Mouse (Mus musculus): ENCODE measurements around the gene Slc25a5. TPM values are rescaled to one million over a fixed set of nuclear protein-coding genes. Genes with fewer than 3 reads are reported as not detected.
"Not testable (repeated sequence)": the region's sequence is repeated elsewhere in the genome, so short reads cannot be mapped to it uniquely, and the experiment has no call there.

Slc25a5 gene
- polyA plus RNA-seq, 1 experiment from 2014 or later, result 1,290 TPM

- no peak for ATAC-seq (replicated peaks; ENCODE audit: extremely low read depth, insufficient read depth, low FRiP score)
- Histone ChIP-seq H3K36me3 (ENCODE audit: control insufficient read depth, insufficient read depth) (no peaks in the 10 kb centered on the region), H3K4me3 (ENCODE audit: low read length) (no peak overlapping the region), H3K27ac (ENCODE audit: low read length) (no peak overlapping the region), H3K4me2 (ENCODE audit: low read depth, low read length) (no peak overlapping the region), H3K9ac (ENCODE audit: low read length) (no peak overlapping the region), H3K27me3 (ENCODE audit: control insufficient read depth, insufficient read depth, low read length) (no peaks in the 10 kb centered on the region), H3K4me1 (ENCODE audit: control insufficient read depth, insufficient read depth, low read length) (no peaks in the 10 kb centered on the region), H3K9me3 (replicated peaks; ENCODE audit: control insufficient read depth, low read length) (no peaks in the 10 kb centered on the region)
- 56% methylated on average over 4 of the region's 4 CpGs for WGBS
Measured at GRCm38 (mm10) chrX:36789360-36789759, 6.1 kb upstream of the Slc25a5 start.

- no peak overlapping the region for H3K4me3 ChIP-seq (ENCODE audit: low read length)
- H3K4me1 ChIP-seq (ENCODE audit: control insufficient read depth, insufficient read depth, low read length), result no peaks in the 10 kb centered on the region
- no peaks in the 10 kb centered on the region for H3K27me3 ChIP-seq (ENCODE audit: control insufficient read depth, insufficient read depth, low read length)
- peaks cover 6% of the 10 kb centered on the region; the same call in 1 of the 2 replicates for H3K36me3 ChIP-seq (ENCODE audit: control insufficient read depth, insufficient read depth)
- no peak for ATAC-seq (replicated peaks; ENCODE audit: extremely low read depth, insufficient read depth, low FRiP score)
- H3K27ac ChIP-seq (ENCODE audit: low read length), result no peak overlapping the region
- no peak overlapping the region for H3K4me2 ChIP-seq (ENCODE audit: low read depth, low read length)
- no peaks in the 10 kb centered on the region; the same call in 1 of the 2 replicates for H3K9me3 ChIP-seq (replicated peaks; ENCODE audit: control insufficient read depth, low read length)
- H3K9ac ChIP-seq (ENCODE audit: low read length), result no peak overlapping the region
- 63% methylated on average over 5 of the region's 5 CpGs for WGBS
Measured at GRCm38 (mm10) chrX:36794571-36794970, 880 bp upstream of the Slc25a5 start.

GRCm38 (mm10) chrX:36796163-36796581, 721 bp downstream of the Slc25a5 start:
- ATAC-seq (replicated peaks; ENCODE audit: extremely low read depth, insufficient read depth, low FRiP score), result peak; percentile 77
- 12% methylated on average over 32 of the region's 41 CpGs for WGBS
- H3K4me3 ChIP-seq (ENCODE audit: low read length), result peak overlapping the region; percentile 76
- H3K4me2 ChIP-seq (ENCODE audit: low read depth, low read length), result peak overlapping the region; percentile 59
- peak overlapping the region; percentile 91 for H3K9ac ChIP-seq (ENCODE audit: low read length)
- H3K4me1 ChIP-seq (ENCODE audit: control insufficient read depth, insufficient read depth, low read length), result no peaks in the 10 kb centered on the region
- H3K36me3 ChIP-seq (ENCODE audit: control insufficient read depth, insufficient read depth), result peaks cover 6% of the 10 kb centered on the region; the same call in 1 of the 2 replicates
- H3K27ac ChIP-seq (ENCODE audit: low read length), result peak overlapping the region; percentile 94
- no peaks in the 10 kb centered on the region; the same call in 1 of the 2 replicates for H3K9me3 ChIP-seq (replicated peaks; ENCODE audit: control insufficient read depth, low read length)
- H3K27me3 ChIP-seq (ENCODE audit: control insufficient read depth, insufficient read depth, low read length), result no peaks in the 10 kb centered on the region

GRCm38 (mm10) chrX:36796734-36797133, 1.3 kb downstream of the Slc25a5 start:
- not testable (repeated sequence) for H3K27me3 ChIP-seq (ENCODE audit: control insufficient read depth, insufficient read depth, low read length); ATAC-seq (replicated peaks; ENCODE audit: extremely low read depth, insufficient read depth, low FRiP score); H3K4me1 ChIP-seq (ENCODE audit: control insufficient read depth, insufficient read depth, low read length); H3K36me3 ChIP-seq (ENCODE audit: control insufficient read depth, insufficient read depth); H3K9me3 ChIP-seq (replicated peaks; ENCODE audit: control insufficient read depth, low read length)
- 43% methylated on average over 8 of the region's 8 CpGs for WGBS
- H3K27ac ChIP-seq (ENCODE audit: low read length), result peak overlapping the region; percentile 94
- H3K9ac ChIP-seq (ENCODE audit: low read length), result peak overlapping the region; percentile 91
- H3K4me3 ChIP-seq (ENCODE audit: low read length), result peak overlapping the region; percentile 76
- peak overlapping the region; percentile 59 for H3K4me2 ChIP-seq (ENCODE audit: low read depth, low read length)

- Histone ChIP-seq H3K4me1 (ENCODE audit: control insufficient read depth, insufficient read depth, low read length) (no peaks in the 10 kb centered on the region), H3K9me3 (replicated peaks; ENCODE audit: control insufficient read depth, low read length) (no peaks in the 10 kb centered on the region; the same call in 1 of the 2 replicates), H3K9ac (ENCODE audit: low read length) (no peak overlapping the region), H3K36me3 (ENCODE audit: control insufficient read depth, insufficient read depth) (peaks cover 6% of the 10 kb centered on the region; the same call in 1 of the 2 replicates), H3K27ac (ENCODE audit: low read length) (no peak overlapping the region), H3K4me2 (ENCODE audit: low read depth, low read length) (no peak overlapping the region), H3K27me3 (ENCODE audit: control insufficient read depth, insufficient read depth, low read length) (no peaks in the 10 kb centered on the region), H3K4me3 (ENCODE audit: low read length) (no peak overlapping the region)
- no peak for ATAC-seq (replicated peaks; ENCODE audit: extremely low read depth, insufficient read depth, low FRiP score)
- WGBS, result 44% methylated on average over 6 of the region's 6 CpGs
Measured at GRCm38 (mm10) chrX:36799131-36799879, 3.9 kb downstream of the Slc25a5 start.

GRCm38 (mm10) chrX:36803189-36803588, 7.7 kb downstream of the Slc25a5 start:
- Histone ChIP-seq H3K27ac (ENCODE audit: low read length) (no peak overlapping the region), H3K36me3 (ENCODE audit: control insufficient read depth, insufficient read depth) (no peaks in the 10 kb centered on the region; the same call in 1 of the 2 replicates), H3K9ac (ENCODE audit: low read length) (no peak overlapping the region), H3K4me3 (ENCODE audit: low read length) (no peak overlapping the region), H3K9me3 (replicated peaks; ENCODE audit: control insufficient read depth, low read length) (no peaks in the 10 kb centered on the region), H3K4me2 (ENCODE audit: low read depth, low read length) (no peak overlapping the region), H3K4me1 (ENCODE audit: control insufficient read depth, insufficient read depth, low read length) (peaks cover 7% of the 10 kb centered on the region; the same call in 1 of the 2 replicates), H3K27me3 (ENCODE audit: control insufficient read depth, insufficient read depth, low read length) (no peaks in the 10 kb centered on the region)
- WGBS, result 70% methylated on average over 5 of the region's 5 CpGs
- ATAC-seq (replicated peaks; ENCODE audit: extremely low read depth, insufficient read depth, low FRiP score), result no peak

- no peaks in the 10 kb centered on the region for H3K9me3 ChIP-seq (replicated peaks; ENCODE audit: control insufficient read depth, low read length)
- peaks cover 7% of the 10 kb centered on the region; the same call in 1 of the 2 replicates for H3K4me1 ChIP-seq (ENCODE audit: control insufficient read depth, insufficient read depth, low read length)
- no peaks in the 10 kb centered on the region for H3K36me3 ChIP-seq (ENCODE audit: control insufficient read depth, insufficient read depth)
- no peak overlapping the region for H3K4me3 ChIP-seq (ENCODE audit: low read length)
- no peak for ATAC-seq (replicated peaks; ENCODE audit: extremely low read depth, insufficient read depth, low FRiP score)
- H3K27ac ChIP-seq (ENCODE audit: low read length), result no peak overlapping the region
- H3K9ac ChIP-seq (ENCODE audit: low read length), result no peak overlapping the region
- H3K27me3 ChIP-seq (ENCODE audit: control insufficient read depth, insufficient read depth, low read length), result no peaks in the 10 kb centered on the region
- H3K4me2 ChIP-seq (ENCODE audit: low read depth, low read length), result no peak overlapping the region
- 51% methylated on average over 5 of the region's 5 CpGs for WGBS
Measured at GRCm38 (mm10) chrX:36804196-36804595, 8.7 kb downstream of the Slc25a5 start.

GRCm38 (mm10) chrX:36805466-36806235, 10.2 kb downstream of the Slc25a5 start:
- H3K36me3 ChIP-seq (ENCODE audit: control insufficient read depth, insufficient read depth), result no peaks in the 10 kb centered on the region
- no peak overlapping the region for H3K9ac ChIP-seq (ENCODE audit: low read length)
- 58% methylated on average over 5 of the region's 5 CpGs for WGBS
- no peaks in the 10 kb centered on the region for H3K9me3 ChIP-seq (replicated peaks; ENCODE audit: control insufficient read depth, low read length)
- no peak for ATAC-seq (replicated peaks; ENCODE audit: extremely low read depth, insufficient read depth, low FRiP score)
- H3K27me3 ChIP-seq (ENCODE audit: control insufficient read depth, insufficient read depth, low read length), result no peaks in the 10 kb centered on the region
- no peak overlapping the region for H3K4me2 ChIP-seq (ENCODE audit: low read depth, low read length)
- H3K4me1 ChIP-seq (ENCODE audit: control insufficient read depth, insufficient read depth, low read length), result peaks cover 7% of the 10 kb centered on the region; the same call in 1 of the 2 replicates
- no peak overlapping the region for H3K4me3 ChIP-seq (ENCODE audit: low read length)
- H3K27ac ChIP-seq (ENCODE audit: low read length), result no peak overlapping the region

All from heart, embryonic 16.5 days (tissue).